Mouse (Mus musculus) natural killer cell, adult 2 months (primary cell): ENCODE measurements at regions not wholly inside any gene's neighbourhood (a gene's known extent, or its start where the extent isn't known, plus 50 kb on each side); places are given as distances from the start of the nearest gene placed in this dataset.

ENCODE experiments used
- DNase-seq, 2 experiments: peaks; one replicate each; pipeline ENCODE4 v3.0.0; 2022; ENCODE audit warnings: low spot score in 2 of 2

- no peak for DNase-seq
Measured at GRCm38 (mm10) chr17:51683318-51683717, 149.8 kb downstream of the Satb1 start.

- no peak for DNase-seq
Measured at GRCm38 (mm10) chr17:51682368-51682767, 150.7 kb downstream of the Satb1 start.

GRCm38 (mm10) chr17:51677451-51677850 lies 155.6 kb downstream of the Satb1 start:
- DNase-seq, result no peak

- DNase-seq, result no peak
Measured at GRCm38 (mm10) chr17:51658408-51658807, 174.7 kb downstream of the Satb1 start.

- DNase-seq, result no peak
Measured at GRCm38 (mm10) chr17:51653881-51654280, 179.2 kb downstream of the Satb1 start.

- no peak for DNase-seq
Measured at GRCm38 (mm10) chr17:51651880-51652279, 181.2 kb downstream of the Satb1 start.

- no peak for DNase-seq
Measured at GRCm38 (mm10) chr17:51649213-51649815, 183.8 kb downstream of the Satb1 start.

GRCm38 (mm10) chr17:51646416-51646815 lies 186.7 kb downstream of the Satb1 start:
- DNase-seq, result no peak

- no peak for DNase-seq
Measured at GRCm38 (mm10) chr17:51645866-51646265, 187.2 kb downstream of the Satb1 start.

- no peak for DNase-seq
Measured at GRCm38 (mm10) chr17:51642682-51643081, 190.4 kb downstream of the Satb1 start.

GRCm38 (mm10) chr17:51635913-51636312 lies 197.2 kb downstream of the Satb1 start:
- DNase-seq, result no peak

- DNase-seq, result no peak
Measured at GRCm38 (mm10) chr17:51631574-51631973, 201.5 kb downstream of the Satb1 start.

- DNase-seq, result no peak
Measured at GRCm38 (mm10) chr17:51620528-51620927, 212.6 kb downstream of the Satb1 start.

- DNase-seq, result no peak
Measured at GRCm38 (mm10) chr17:51585263-51585662, 247.8 kb downstream of the Satb1 start.

- no peak for DNase-seq
Measured at GRCm38 (mm10) chr17:51583984-51584880, 248.9 kb downstream of the Satb1 start.

- no peak for DNase-seq
Measured at GRCm38 (mm10) chr17:51583277-51583676, 249.8 kb downstream of the Satb1 start.

- DNase-seq, result no peak
Measured at GRCm38 (mm10) chr17:51555854-51556253, 277.2 kb downstream of the Satb1 start.

GRCm38 (mm10) chr17:51554446-51554845 lies 278.6 kb downstream of the Satb1 start:
- DNase-seq, result no peak

- no peak for DNase-seq
Measured at GRCm38 (mm10) chr17:51552277-51553015, 280.6 kb downstream of the Satb1 start.

GRCm38 (mm10) chr17:51546999-51547398 lies 286.1 kb downstream of the Satb1 start:
- DNase-seq, result no peak

- DNase-seq, result no peak
Measured at GRCm38 (mm10) chr17:51542544-51542943, 290.5 kb downstream of the Satb1 start.

GRCm38 (mm10) chr17:51534678-51535077 lies 298.4 kb downstream of the Satb1 start:
- DNase-seq, result no peak
